Mouse (Mus musculus): ENCODE measurements around the gene Rras. TPM values are rescaled to one million over a fixed set of nuclear protein-coding genes. Genes with fewer than 3 reads are reported as not detected.

Gene Rras
- polyA plus RNA-seq, 1 experiment from 2014 or later = 41.3 TPM

DNA sequence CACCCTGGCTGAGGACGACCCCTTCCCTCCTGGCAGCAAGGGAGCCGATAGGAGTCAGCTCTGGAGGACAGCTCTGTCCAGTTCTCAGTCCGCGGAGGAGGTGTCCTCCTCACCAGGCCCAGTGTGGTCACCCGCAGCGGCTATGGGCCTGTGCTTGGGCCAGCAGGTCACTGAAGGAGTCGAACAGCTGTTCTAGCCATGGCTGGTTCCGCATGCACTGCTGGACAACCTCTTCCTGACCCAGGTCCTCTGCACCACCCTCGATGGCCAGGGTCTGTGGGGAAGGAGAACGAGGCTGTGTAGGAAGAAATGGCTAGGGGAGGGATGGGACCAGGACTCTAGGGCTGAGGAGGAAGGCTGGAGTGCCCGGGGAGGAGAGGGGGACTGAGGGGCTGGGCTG is 10.6 kb downstream of the Rras start:
- no peak overlapping the region for H3K9ac ChIP-seq
- peaks cover 67% of the 10 kb centered on the region for H3K36me3 ChIP-seq
- no peaks in the 10 kb centered on the region for H3K27me3 ChIP-seq
- no peak for ATAC-seq (ENCODE audit: insufficient number of reproducible peaks, low FRiP score, low TSS enrichment, low read depth)
- H3K9me3 ChIP-seq (replicated peaks) = no peaks in the 10 kb centered on the region
- H3K27ac ChIP-seq (replicated peaks) = no peak overlapping the region
- H3K4me3 ChIP-seq (replicated peaks) = no peak overlapping the region
- 91% methylated on average over 11 of the region's 11 CpGs for WGBS
- peaks cover 13% of the 10 kb centered on the region; the same call in 1 of the 2 replicates for H3K4me1 ChIP-seq
- no peak overlapping the region for H3K4me2 ChIP-seq (replicated peaks)

DNA sequence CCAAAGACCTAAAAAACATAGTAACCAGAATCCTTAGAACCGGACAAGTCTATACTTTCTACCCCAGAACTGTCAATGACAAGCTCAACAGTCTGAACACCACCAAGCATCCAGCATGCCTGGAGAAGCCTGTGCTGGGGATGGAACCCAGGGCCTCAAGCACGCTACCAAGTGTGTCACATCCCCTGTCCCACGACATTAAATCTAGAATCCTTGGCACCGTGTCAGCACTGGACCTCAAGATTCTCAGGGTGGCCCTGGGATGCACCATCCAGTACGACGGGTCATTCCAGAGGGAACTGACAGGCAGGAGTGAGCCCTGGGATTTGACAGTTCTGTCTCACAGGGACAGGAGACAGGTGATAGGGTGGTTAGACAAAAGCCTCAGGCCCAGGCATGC is 12.2 kb downstream of the Rras start:
- Histone ChIP-seq H3K9me3 (replicated peaks) (no peaks in the 10 kb centered on the region), H3K4me2 (replicated peaks) (no peak overlapping the region)
- WGBS = 87% methylated on average over 6 of the region's 6 CpGs

DNA sequence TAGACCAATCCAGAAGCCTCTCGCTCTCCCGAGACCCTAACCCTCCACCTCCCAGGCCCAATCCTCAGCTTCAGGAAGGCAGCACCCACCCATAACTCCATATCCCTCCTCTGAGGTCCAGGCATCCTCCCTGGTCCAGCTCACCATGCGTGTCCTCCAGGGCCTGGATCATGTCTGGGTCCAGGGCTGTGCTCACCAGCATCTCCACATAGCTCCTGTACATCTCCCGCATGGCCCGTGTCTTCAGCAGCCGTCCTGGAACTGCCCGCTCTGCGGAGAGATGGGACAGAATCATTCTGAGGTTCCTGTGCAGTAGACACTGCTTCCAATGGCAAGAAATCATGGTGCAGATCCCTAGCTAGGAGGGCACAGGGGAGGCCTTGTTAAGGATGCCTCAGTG is 13.1 kb downstream of the Rras start:
- no peak overlapping the region for H3K4me2 ChIP-seq (replicated peaks)
- 97% methylated on average over 8 of the region's 8 CpGs for WGBS
- H3K36me3 ChIP-seq = peaks cover 92% of the 10 kb centered on the region
- H3K27ac ChIP-seq (replicated peaks) = no peak overlapping the region
- no peaks in the 10 kb centered on the region for H3K27me3 ChIP-seq
- no peak for ATAC-seq (ENCODE audit: insufficient number of reproducible peaks, low FRiP score, low TSS enrichment, low read depth)
- H3K9me3 ChIP-seq (replicated peaks) = no peaks in the 10 kb centered on the region
- peaks cover 8% of the 10 kb centered on the region; the same call in 1 of the 2 replicates for H3K4me1 ChIP-seq
- no peak overlapping the region for H3K4me3 ChIP-seq (replicated peaks)
- H3K9ac ChIP-seq = no peak overlapping the region

More for the DNA sequence above, 12.2 kb downstream of the Rras start:
- Histone ChIP-seq H3K36me3 (peaks cover 84% of the 10 kb centered on the region), H3K27me3 (no peaks in the 10 kb centered on the region), H3K9ac (no peak overlapping the region), H3K4me3 (replicated peaks) (no peak overlapping the region), H3K27ac (replicated peaks) (no peak overlapping the region), H3K4me1 (peaks cover 13% of the 10 kb centered on the region; the same call in 1 of the 2 replicates)
- no peak for ATAC-seq (ENCODE audit: insufficient number of reproducible peaks, low FRiP score, low TSS enrichment, low read depth)

DNA sequence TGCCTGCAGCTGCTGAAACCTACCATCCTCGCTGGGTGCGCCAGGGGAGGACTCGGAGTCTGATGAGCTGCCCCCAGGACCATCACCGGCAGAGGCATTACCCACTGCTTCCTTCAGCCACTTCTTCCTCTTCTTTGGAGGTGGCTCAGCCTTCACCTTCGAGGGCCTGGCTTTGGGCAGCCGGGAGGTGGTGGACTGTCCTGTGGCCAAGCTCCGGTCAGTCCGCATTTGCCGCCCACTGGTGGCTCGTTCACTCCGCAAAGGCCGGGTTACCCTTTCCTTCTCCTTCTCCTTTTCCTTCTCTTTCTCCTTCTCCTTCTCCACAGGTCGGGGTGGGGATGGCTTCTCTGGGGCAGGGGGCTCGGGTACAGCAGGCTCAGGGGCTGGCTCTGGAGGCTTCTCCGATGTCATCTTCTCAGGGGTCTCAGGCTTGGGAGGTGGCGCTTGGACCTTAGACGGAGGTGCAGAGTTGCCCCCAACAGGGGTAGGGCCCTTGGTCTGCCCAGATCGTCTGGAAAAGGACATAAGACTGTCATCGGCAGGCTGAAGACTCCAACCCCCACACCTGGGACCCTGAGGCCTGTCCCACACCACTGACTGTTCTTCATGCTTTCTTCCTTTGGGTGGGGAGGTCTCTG is 16.1 kb downstream of the Rras start:
- ATAC-seq (ENCODE audit: insufficient number of reproducible peaks, low FRiP score, low TSS enrichment, low read depth) = no peak
- Histone ChIP-seq H3K27ac (replicated peaks) (no peak overlapping the region), H3K9me3 (replicated peaks) (no peaks in the 10 kb centered on the region), H3K27me3 (no peaks in the 10 kb centered on the region), H3K4me1 (no peaks in the 10 kb centered on the region), H3K9ac (no peak overlapping the region), H3K4me3 (replicated peaks) (no peak overlapping the region), H3K36me3 (peaks cover 97% of the 10 kb centered on the region), H3K4me2 (replicated peaks) (no peak overlapping the region)
- WGBS = 94% methylated on average over 19 of the region's 19 CpGs

DNA sequence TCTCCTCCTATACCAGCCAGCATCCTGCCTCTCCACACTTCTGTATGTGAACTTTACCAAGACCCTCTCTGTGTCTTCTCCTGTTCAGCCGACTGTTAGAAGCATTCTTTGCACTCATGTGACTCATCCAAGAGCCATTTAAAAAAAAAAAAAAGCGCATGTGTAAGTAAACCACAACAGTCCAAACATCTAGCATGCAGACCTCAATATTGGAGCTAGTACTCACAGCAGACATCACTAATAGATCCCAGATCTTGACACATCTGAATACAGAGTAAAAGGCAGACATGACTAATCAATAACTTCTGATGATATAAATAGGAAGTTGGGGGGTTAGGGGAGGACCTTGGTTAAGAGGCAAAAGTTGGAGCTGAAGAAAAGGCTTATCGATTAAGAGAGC is 17.9 kb downstream of the Rras start:
- WGBS = 70% methylated on average over 3 of the region's 3 CpGs
- Histone ChIP-seq H3K36me3 (peaks cover 99% of the 10 kb centered on the region), H3K27ac (replicated peaks) (no peak overlapping the region), H3K4me2 (replicated peaks) (no peak overlapping the region), H3K4me3 (replicated peaks) (no peak overlapping the region), H3K4me1 (no peaks in the 10 kb centered on the region), H3K27me3 (no peaks in the 10 kb centered on the region), H3K9me3 (replicated peaks) (no peaks in the 10 kb centered on the region), H3K9ac (no peak overlapping the region)
- ATAC-seq (ENCODE audit: insufficient number of reproducible peaks, low FRiP score, low TSS enrichment, low read depth) = no peak

DNA sequence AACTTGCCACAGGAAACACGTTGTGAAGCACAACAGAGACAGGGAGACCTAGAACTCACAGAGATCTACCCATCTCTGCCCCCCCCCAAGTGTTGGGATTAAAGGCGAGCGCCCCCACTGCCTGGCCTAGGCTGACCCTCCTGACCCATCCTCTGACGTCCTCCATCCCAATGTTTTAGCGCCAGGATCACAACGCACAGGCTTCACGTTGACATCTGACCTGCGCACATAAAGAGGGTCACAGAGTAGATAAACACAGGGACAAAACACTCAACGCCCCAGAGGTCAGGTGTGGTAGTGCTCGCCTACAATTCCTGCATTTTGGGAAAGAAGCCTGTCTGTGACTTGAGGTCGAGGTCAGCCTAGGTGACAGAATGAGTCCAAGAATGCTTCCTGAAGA is 18.9 kb downstream of the Rras start:
- Histone ChIP-seq H3K4me1 (no peaks in the 10 kb centered on the region), H3K27ac (replicated peaks) (no peak overlapping the region), H3K9ac (no peak overlapping the region), H3K36me3 (peaks cover 99% of the 10 kb centered on the region), H3K9me3 (replicated peaks) (no peaks in the 10 kb centered on the region), H3K4me2 (replicated peaks) (no peak overlapping the region), H3K4me3 (replicated peaks) (no peak overlapping the region), H3K27me3 (no peaks in the 10 kb centered on the region)
- ATAC-seq (ENCODE audit: insufficient number of reproducible peaks, low FRiP score, low TSS enrichment, low read depth) = no peak
- 87% methylated on average over 11 of the region's 11 CpGs for WGBS

DNA sequence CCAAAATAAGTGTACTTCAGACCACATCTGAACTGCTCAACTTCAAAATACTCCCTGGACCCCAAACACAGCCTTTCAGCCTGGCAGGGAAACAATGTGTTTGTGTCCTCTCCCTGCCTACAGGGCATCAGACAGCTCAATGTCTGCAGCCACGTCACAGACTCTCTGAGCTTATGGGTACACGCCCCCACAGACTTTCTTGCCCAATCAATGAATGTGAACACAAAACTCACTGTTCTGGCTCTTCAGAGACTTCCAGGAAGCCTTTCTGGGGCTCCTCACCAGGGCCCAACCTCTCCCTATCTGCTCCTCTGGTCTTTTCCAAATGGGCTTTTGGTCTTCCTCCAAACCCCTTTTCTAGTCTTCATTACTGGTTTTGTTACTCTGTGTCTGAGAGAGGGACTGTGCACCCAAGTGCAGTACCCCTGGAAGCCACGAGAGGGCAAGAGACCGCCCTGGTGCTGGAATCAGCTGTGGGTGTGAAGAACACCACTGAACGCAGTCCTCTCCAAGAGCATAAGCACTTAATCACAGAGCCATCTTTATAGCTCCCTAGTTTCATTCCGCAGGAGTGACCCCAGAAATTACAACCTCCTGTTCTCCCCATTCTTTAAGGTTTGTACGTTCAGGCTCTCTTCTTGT is 20.1 kb downstream of the Rras start:
- no peak for ATAC-seq (ENCODE audit: insufficient number of reproducible peaks, low FRiP score, low TSS enrichment, low read depth)
- no peak overlapping the region for H3K4me2 ChIP-seq (replicated peaks)
- no peak overlapping the region for H3K9ac ChIP-seq
- H3K27me3 ChIP-seq = no peaks in the 10 kb centered on the region
- H3K36me3 ChIP-seq = peaks cover 99% of the 10 kb centered on the region
- H3K27ac ChIP-seq (replicated peaks) = no peak overlapping the region
- no peaks in the 10 kb centered on the region for H3K4me1 ChIP-seq
- H3K4me3 ChIP-seq (replicated peaks) = no peak overlapping the region
- 70% methylated on average over 7 of the region's 7 CpGs for WGBS
- no peaks in the 10 kb centered on the region for H3K9me3 ChIP-seq (replicated peaks)

DNA sequence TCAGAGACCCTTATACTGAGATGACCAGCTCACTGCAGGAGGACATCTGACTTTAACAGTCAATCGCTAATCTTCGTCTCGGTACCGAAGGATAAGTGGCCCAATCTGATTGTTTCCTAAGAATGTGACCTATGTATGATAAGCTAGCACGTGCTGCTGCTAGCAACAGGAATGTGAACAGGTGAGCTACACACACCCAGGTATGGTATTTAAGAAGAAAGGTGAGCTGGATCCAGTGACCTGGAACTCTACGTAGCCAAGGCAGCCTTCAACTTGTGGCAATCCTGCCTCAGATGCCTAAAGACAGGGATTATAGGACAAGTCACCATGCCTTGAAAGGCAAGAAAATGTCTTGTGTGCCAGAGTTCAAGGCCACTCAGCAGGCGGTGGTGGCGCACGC is 20.6 kb downstream of the Rras start:
- Histone ChIP-seq H3K27ac (replicated peaks) (no peak overlapping the region), H3K4me1 (no peaks in the 10 kb centered on the region), H3K9me3 (replicated peaks) (no peaks in the 10 kb centered on the region), H3K36me3 (peaks cover 99% of the 10 kb centered on the region), H3K27me3 (no peaks in the 10 kb centered on the region), H3K9ac (no peak overlapping the region), H3K4me3 (replicated peaks) (no peak overlapping the region), H3K4me2 (replicated peaks) (no peak overlapping the region)
- WGBS = 92% methylated on average over 9 of the region's 9 CpGs
- no peak for ATAC-seq (ENCODE audit: insufficient number of reproducible peaks, low FRiP score, low TSS enrichment, low read depth)

DNA sequence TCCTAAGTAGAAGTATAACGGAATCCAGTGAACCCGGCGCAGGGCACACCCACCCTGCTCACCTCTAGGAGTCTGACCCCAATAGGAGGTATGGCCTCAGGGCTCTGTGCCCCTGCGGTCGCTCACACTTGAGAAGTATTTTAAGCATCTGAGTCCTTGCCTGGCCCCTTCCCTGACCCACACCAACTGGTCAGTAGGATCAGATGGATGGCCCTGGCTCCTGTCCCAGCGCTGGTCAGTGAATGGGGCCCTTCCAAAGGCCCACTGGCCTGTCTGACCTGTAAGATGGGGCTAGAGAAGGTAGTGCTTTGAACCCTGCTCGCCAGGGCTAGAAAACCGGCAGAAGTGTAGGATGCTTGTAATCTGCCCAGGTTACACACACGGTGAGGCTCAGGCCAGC is 23.1 kb downstream of the Rras start:
- 94% methylated on average over 9 of the region's 9 CpGs for WGBS
- H3K36me3 ChIP-seq = peaks cover 99% of the 10 kb centered on the region
- H3K27ac ChIP-seq (replicated peaks) = no peak overlapping the region
- no peak overlapping the region for H3K4me2 ChIP-seq (replicated peaks)
- no peak overlapping the region for H3K4me3 ChIP-seq (replicated peaks)
- no peaks in the 10 kb centered on the region for H3K4me1 ChIP-seq
- no peaks in the 10 kb centered on the region for H3K27me3 ChIP-seq
- no peak overlapping the region for H3K9ac ChIP-seq
- H3K9me3 ChIP-seq (replicated peaks) = no peaks in the 10 kb centered on the region
- ATAC-seq (ENCODE audit: insufficient number of reproducible peaks, low FRiP score, low TSS enrichment, low read depth) = no peak

DNA sequence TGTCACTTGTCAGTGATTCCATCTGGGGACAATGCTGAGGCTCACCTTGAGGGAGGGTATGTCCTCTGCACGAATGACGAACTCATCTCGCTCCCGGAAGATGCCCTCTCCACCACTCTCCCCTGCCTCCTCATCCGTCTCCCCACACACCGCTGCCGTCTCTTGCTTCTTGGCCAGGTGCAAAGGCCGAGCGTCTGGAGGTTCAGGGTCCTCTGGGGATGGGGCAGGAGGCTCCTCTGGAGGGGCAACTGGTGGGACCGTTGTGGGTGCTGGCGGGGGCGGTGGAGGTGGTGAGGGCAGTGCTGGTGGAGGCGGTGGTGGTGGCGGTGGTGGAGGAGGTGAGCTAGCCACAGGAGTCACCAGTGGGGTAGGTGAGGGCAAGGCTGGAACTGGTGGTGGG is 25.5 kb downstream of the Rras start:
- Histone ChIP-seq H3K27ac (replicated peaks) (no peak overlapping the region), H3K36me3 (peaks cover 99% of the 10 kb centered on the region), H3K4me3 (replicated peaks) (no peak overlapping the region), H3K9me3 (replicated peaks) (no peaks in the 10 kb centered on the region), H3K9ac (no peak overlapping the region), H3K27me3 (no peaks in the 10 kb centered on the region), H3K4me1 (0 out of 2 replicates have a peak, but pooled peaks cover 3% of the 10 kb centered on the region), H3K4me2 (replicated peaks) (no peak overlapping the region)
- 90% methylated on average over 14 of the region's 14 CpGs for WGBS
- ATAC-seq (ENCODE audit: insufficient number of reproducible peaks, low FRiP score, low TSS enrichment, low read depth) = no peak

DNA sequence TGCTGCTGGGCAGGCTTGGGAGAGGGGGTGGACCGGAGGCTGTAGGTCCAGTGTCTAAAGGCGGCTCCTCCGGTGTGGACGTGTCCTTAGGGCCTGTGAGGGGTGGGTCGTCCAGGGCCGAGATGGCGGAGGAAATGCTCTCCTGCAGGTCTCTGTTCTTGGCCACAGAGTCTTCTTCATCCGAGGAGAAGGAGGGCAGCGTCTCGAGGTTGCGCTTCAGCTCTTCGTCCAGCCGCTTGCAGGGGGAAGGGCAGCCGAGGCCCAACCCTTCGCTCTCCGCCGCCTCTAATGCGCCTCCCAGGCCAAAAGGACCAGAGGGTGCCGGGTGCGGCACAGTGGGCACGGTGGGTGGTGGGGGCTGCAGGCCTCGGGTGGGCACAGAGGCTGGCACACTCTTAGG is 28.0 kb downstream of the Rras start:
- H3K27ac ChIP-seq (replicated peaks) = no peak overlapping the region
- no peaks in the 10 kb centered on the region for H3K27me3 ChIP-seq
- no peak overlapping the region for H3K4me3 ChIP-seq (replicated peaks)
- no peak for ATAC-seq (ENCODE audit: insufficient number of reproducible peaks, low FRiP score, low TSS enrichment, low read depth)
- no peaks in the 10 kb centered on the region for H3K9me3 ChIP-seq (replicated peaks)
- whole genome bisulfite sequencing = 93% methylated on average over 22 of the region's 22 CpGs
- no peak overlapping the region for H3K4me2 ChIP-seq (replicated peaks)
- no peak overlapping the region for H3K9ac ChIP-seq
- peaks cover 9% of the 10 kb centered on the region for H3K4me1 ChIP-seq
- H3K36me3 ChIP-seq = peaks cover 96% of the 10 kb centered on the region

DNA sequence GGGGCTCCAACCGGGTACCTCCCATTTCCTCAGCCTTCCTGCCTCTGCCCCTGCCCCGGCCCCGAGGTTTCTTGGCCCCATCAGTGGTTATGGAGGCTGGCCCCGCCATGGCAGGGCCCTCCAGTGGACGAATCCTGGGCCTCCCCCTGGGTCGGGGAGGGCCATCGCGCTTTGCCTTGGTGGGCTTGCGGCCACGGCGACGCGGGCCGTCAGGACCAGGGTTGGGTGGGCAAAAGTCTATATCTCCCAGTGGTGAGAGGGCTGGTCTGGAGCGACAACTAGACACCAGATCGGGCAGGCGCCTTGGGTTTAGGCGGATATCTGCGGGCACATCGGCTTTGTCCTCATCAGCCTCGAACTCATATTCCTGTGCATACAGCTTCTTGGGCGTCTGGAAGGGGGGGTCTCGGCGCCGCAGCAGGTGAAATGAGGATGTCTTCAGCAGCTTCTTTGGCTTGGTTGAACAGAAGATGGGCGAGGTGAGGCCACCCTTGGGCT is 29.1 kb downstream of the Rras start:
- Histone ChIP-seq H3K36me3 (peaks cover 85% of the 10 kb centered on the region), H3K9me3 (replicated peaks) (no peaks in the 10 kb centered on the region), H3K4me1 (peaks cover 21% of the 10 kb centered on the region), H3K27me3 (no peaks in the 10 kb centered on the region), H3K9ac (no peak overlapping the region), H3K4me2 (replicated peaks) (no peak overlapping the region), H3K27ac (replicated peaks) (no peak overlapping the region), H3K4me3 (replicated peaks) (no peak overlapping the region)
- no peak for ATAC-seq (ENCODE audit: insufficient number of reproducible peaks, low FRiP score, low TSS enrichment, low read depth)
- WGBS = 95% methylated on average over 26 of the region's 26 CpGs
